Mouse (Mus musculus): Measurements from ENCODE around the gene Mettl23.
A peak's percentile ranks its signal among the peaks of the same experiment; 100 is the strongest.

DNA sequence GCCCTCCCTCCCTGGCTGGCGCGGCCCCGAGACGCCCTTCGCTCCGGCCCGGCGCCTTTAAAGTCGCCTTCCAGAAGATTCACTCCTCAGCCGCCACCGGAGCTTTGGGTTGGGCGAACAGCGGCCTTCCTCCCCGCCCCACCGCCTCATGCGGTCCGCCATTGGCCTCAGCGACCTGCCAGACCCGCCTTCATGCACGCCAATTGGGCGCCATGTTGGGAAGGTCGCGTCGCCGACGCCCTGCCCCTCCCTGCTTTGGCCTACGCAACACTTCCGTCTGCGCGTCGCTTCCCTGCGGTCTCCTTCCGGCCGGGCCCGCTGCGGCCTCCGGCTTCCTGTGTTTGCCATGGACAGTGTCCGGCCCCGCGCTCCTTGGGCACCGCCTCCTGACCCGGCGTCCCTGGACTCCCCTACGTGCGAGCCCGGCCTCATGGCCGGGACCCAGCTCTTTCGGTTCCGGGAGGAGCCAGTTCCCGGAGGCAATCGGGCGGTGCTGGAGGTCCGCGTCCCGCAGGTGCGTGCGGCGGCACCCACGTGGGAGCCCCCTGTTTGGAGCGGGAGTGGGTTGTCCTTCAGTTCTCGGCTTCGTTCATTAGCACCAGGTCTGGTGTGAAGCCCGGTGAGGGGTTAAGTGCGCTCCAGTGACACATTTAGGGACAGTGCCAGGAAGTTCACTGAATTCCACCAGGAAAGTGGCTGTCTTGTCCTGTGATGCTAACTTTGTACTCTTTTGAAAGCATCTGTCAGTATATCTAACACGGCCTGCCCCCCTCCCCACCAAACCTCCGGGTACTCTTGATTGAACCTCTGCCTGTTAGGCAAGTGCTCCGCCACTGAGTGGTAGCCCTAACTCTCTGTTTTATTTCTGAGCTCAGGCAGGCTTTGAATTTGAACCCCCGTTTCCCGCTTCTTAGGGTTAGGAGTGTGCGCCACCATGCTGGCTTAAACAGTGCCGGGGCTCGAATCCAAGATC lies at the start of gene Mettl23, which contains the start of gene Jmjd6:
- TF ChIP-seq POLR2A (IDR thresholded peaks at IDR 0.05; ENCODE audit: control insufficient read depth, low read depth, low read length) (peak; percentile 94), CTCF (IDR thresholded peaks at IDR 0.05; ENCODE audit: control insufficient read depth, insufficient read depth, insufficient replicate concordance, low read depth, low read length) (no peak)
